Mouse (Mus musculus) heart, adult 8-10 months (tissue): ENCODE results near the gene Papln. TPM values are rescaled to one million over a fixed set of nuclear protein-coding genes. Genes with fewer than 3 reads are reported as not detected.
A peak's percentile ranks its signal among the peaks of the same experiment; 100 is the strongest.

Experiments
- DNase-seq: peaks from one replicate; pipeline ENCODE4 v3.0.0; 2022; ENCODE audit warnings: low spot score
- total RNA-seq, 4 experiments: library from RNA; stranded (reverse); gene quantifications; 2 replicates each; pipeline ENCODE4 v1.2.4; 2022

The Papln gene
- total RNA-seq, result 1 to 10 TPM; 3.6 to 7.5 (median 6.5) TPM

- DNase-seq, result no peak
These were observed at the start of gene Papln for GRCm38 (mm10) chr12:83763311-83764043. Gene Papln (plus strand): TSS chr12:83763634.

- DNase-seq, result peak; percentile 76
These were observed 49.7 kb upstream of the Papln start for GRCm38 (mm10) chr12:83713749-83714148.

GRCm38 (mm10) chr12:83716416-83717184 is 46.8 kb upstream of the Papln start:
- peak; percentile 19 for DNase-seq

GRCm38 (mm10) chr12:83719431-83719830 is 44.0 kb upstream of the Papln start:
- DNase-seq, result no peak

- no peak for DNase-seq
These were observed 42.2 kb upstream of the Papln start for GRCm38 (mm10) chr12:83721281-83721680.

- DNase-seq, result no peak
These were observed 40.4 kb upstream of the Papln start for GRCm38 (mm10) chr12:83723037-83723436.

- peak; percentile 37 for DNase-seq
These were observed 36.7 kb upstream of the Papln start for GRCm38 (mm10) chr12:83726510-83727308.

- no peak for DNase-seq
These were observed 31.2 kb upstream of the Papln start for GRCm38 (mm10) chr12:83732225-83732624.

- peak; percentile 54 for DNase-seq
These were observed 29.4 kb upstream of the Papln start for GRCm38 (mm10) chr12:83734047-83734446.

- DNase-seq, result no peak
These were observed 27.2 kb upstream of the Papln start for GRCm38 (mm10) chr12:83736236-83736635.

- no peak for DNase-seq
These were observed 24.8 kb upstream of the Papln start for GRCm38 (mm10) chr12:83738651-83739050.

GRCm38 (mm10) chr12:83741722-83742121 is 21.7 kb upstream of the Papln start:
- no peak for DNase-seq

GRCm38 (mm10) chr12:83742834-83743233 is 20.6 kb upstream of the Papln start:
- DNase-seq, result no peak

- DNase-seq, result no peak
These were observed 19.7 kb upstream of the Papln start for GRCm38 (mm10) chr12:83743712-83744111.

- DNase-seq, result no peak
These were observed 14.2 kb upstream of the Papln start for GRCm38 (mm10) chr12:83749186-83749585.

- peak; percentile 14 for DNase-seq
These were observed 10.9 kb upstream of the Papln start for GRCm38 (mm10) chr12:83752495-83752894.

- DNase-seq, result no peak
These were observed 4.7 kb upstream of the Papln start for GRCm38 (mm10) chr12:83758735-83759134.

GRCm38 (mm10) chr12:83760201-83760600 is 3.2 kb upstream of the Papln start:
- DNase-seq, result no peak

GRCm38 (mm10) chr12:83762706-83763105 is 728 bp upstream of the Papln start:
- DNase-seq, result peak; percentile 20

- no peak for DNase-seq
These were observed 571 bp downstream of the Papln start for GRCm38 (mm10) chr12:83764044-83764365.

GRCm38 (mm10) chr12:83764519-83764918 is 1.1 kb downstream of the Papln start:
- no peak for DNase-seq

GRCm38 (mm10) chr12:83765965-83766603 is 2.6 kb downstream of the Papln start:
- DNase-seq, result no peak
